Mouse (Mus musculus): Measurements from ENCODE around the gene Fxyd1.

Gene Fxyd1

DNA sequence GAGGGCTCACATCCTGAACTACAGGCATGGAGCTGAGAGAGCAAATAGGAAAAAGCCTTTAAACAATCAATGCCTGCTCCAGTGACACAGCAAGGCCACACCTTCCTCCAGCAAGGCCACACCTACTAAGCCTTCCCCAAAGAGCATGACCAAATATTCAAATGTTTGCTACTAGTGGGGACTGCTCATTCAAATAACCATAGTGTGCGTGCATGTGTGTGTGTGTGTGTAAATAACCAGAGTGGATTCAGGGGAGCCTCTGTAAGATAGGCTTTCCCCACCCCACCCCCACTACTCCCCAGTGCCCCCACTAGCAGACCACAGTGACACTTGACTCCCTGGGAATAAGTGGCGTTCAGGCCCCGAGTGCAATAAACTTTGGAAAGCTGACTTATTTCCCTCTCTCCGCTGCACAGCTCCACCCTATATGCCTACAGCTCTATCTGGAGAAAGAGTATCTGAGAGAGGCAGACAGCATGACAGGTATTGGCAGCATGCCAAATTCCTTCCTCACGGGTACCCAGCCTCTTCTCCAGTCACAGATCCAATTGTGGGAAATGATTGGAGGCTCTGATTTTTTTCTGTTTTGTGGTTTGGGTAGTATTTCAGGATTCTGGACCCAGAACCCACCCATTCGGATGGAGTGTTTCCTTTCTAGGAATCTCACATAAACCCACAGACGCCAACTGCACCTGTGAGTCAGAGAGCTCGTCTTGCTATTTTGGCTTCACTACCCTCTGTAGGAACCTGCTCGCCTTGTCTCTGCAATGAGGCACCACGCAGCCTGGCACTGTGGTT is 39.7 kb downstream of the Fxyd1 start:
- no peak for DNase-seq (ENCODE audit: low spot score)

DNA sequence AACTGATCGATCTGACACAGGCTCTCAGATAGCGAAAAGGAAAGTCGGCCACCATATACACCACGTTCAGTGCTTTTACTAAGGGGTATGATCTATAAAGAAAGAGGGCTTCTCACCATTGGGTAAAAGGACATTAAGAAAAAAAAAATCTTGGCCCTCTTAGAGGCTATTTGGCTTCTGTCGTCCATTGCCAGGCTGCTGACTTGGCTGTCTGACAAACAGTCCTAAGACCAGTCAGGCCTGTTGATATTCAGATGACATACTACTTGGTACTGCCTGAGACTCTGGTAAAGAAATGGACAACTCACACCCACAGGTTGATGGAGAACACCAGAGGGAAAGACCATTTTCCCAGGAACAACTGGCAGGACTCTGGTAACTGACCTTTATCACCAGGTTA is 44.0 kb downstream of the Fxyd1 start:
- no peak for DNase-seq (ENCODE audit: low spot score)

DNA sequence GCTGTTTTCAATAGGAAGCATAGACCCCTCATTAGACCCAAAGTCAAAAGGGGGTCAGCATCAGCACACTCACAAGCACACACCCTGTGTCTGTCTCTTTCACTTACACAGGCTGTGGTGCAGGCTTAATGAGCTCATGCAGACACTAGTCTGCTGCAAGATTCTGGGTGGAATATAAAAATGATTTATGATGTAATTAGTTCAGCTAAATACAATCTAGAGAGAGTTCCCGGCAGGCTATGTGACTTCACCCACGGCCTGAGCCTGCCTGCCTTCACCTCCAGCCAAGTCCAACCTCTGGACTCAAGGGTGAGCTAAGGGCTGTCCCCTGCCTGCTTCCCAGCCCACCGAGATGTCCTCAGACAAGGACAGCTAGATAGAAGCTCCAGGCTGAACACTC is 48.1 kb downstream of the Fxyd1 start:
- no peak for DNase-seq (ENCODE audit: low spot score)

DNA sequence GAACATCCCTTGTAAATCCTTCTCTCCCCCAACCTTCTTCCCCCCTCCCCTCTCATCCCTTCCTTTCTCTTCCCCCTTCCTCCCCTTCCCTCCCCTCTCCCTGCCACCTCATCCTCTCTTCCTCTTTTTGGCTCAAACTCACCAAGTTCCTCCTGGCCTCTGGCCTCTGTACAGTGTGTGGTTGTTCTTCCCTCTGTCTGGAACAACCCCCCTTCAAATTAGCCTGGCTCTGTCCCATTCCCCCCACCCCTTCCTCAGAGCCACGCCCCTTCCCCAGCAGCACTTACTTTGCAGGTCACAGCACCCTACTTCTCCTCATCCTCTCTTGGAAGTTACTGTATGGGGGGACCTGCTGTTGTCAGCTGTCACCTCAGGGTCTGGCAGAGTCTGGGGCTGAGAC is 48.8 kb downstream of the Fxyd1 start:
- no peak for DNase-seq (ENCODE audit: low spot score)

DNA sequence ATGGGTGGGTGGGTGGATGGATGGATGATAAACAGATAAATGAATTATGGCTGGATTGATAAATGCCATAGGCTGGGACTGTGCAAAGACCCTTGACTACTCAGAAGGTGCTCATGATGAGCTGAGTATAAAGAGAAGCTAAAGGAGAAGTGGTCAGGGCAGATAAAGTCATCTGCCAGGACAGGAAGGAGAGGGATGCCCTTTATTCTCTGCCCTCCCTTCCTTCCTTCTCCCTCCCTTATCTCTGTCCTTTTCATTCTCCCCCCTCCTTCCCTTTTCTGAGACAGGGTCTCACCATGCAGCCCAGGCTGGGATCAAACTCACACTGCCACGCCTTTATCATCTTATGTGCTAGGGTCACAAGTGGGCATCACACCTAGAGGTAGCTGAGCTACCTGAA is 49.2 kb downstream of the Fxyd1 start:
- no peak for DNase-seq (ENCODE audit: low spot score)

DNA sequence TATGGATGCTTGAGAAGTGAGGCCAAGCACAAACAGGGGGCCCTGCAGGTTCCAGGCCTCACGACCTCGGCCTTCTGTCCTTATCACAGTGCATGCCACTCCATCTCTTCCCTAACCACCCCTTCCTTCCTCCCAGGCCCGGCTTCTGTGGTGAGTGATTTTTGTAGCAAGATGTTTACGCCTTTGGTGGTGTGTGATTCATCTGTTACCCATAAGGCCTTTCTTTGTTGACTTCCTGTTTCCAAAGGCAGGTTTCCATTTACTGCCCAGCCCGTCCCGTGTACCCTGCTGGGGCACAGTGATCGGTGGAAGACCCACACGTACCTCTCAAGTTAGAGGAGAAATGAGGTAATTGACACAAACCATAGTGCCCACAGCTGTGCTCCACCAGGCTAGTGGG is 54.3 kb downstream of the Fxyd1 start:
- no peak for DNase-seq (ENCODE audit: low spot score)

Measured in testis, postnatal 14 days (tissue).